8 mouse cellular contexts compared by ENCODE assay signal in the genomic region with DNA sequence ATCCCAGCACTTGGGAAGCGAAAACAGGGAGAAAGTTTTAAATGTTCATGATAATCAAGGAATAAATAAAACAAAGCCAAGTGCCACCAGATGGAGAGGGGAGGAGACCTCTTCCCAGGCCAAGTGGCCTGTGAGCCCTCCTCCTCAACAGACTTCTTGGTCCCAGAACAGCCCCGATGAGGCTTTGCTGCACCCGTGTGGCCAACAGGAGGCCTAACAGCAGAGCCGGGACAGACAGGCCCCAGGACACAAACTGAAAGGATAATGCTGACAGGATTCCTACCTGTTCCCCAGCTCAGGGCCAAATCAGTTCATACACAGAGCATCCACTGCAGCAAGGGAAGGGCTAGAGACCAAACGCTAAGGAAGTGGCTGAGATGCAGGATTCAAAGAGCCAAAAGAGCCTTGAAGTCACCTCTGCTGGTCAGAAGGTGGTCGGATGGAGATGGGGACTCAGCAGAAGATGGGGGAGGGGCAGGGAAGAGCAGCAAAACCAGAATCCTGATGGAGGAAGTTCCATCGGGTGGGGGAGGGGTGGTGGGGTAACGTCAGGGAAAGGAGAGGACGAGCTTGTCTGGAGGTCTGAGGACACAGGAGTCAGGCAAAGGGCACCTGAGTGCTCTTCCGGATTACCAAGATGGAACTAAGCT. TPM values are rescaled to one million over a fixed set of nuclear protein-coding genes. Genes with fewer than 3 reads are reported as not detected.
A peak's percentile ranks its signal among the peaks of the same experiment; 100 is the strongest.
DNase-seq lines count a peak whose midpoint lies in the region; ATAC-seq and TF ChIP-seq lines count a peak whose summit lies in the region.

No protein-coding gene starts in this region.

- H3K27me3 ChIP-seq in heart, embryonic 11.5 days (ENCODE audit: control insufficient read depth, insufficient read depth, low read length) = no peaks in the 10 kb centered on the region
- no peaks in the 10 kb centered on the region for H3K27me3 ChIP-seq in forebrain, embryonic 16.5 days (replicated peaks; ENCODE audit: control insufficient read depth, insufficient read depth, low read length)
- no peaks in the 10 kb centered on the region for H3K27me3 ChIP-seq in hindbrain, embryonic 15.5 days
- no peaks in the 10 kb centered on the region for H3K27me3 ChIP-seq in midbrain, embryonic 11.5 days (ENCODE audit: control insufficient read depth, insufficient read depth, low read length)
- no peaks in the 10 kb centered on the region for H3K27me3 ChIP-seq in stomach, embryonic 16.5 days (ENCODE audit: control insufficient read depth, insufficient read depth, low read length)

- peaks cover 17% of the 10 kb centered on the region for H3K4me1 ChIP-seq in heart, embryonic 11.5 days (ENCODE audit: control insufficient read depth, insufficient read depth, low read length)
- peaks cover 8% of the 10 kb centered on the region; the same call in 1 of the 2 replicates for H3K4me1 ChIP-seq in forebrain, embryonic 16.5 days (replicated peaks; ENCODE audit: control insufficient read depth, insufficient read depth, low read length)
- 0 out of 2 replicates have a peak, but pooled peaks cover 4% of the 10 kb centered on the region for H3K4me1 ChIP-seq in hindbrain, embryonic 15.5 days (replicated peaks)
- H3K4me1 ChIP-seq in midbrain, embryonic 11.5 days (ENCODE audit: control insufficient read depth, insufficient read depth, low read length) = no peaks in the 10 kb centered on the region
- H3K4me1 ChIP-seq in stomach, embryonic 16.5 days (ENCODE audit: control insufficient read depth, insufficient read depth, low read length) = peaks cover 11% of the 10 kb centered on the region; the same call in 1 of the 2 replicates

- WGBS in heart, embryonic 11.5 days (ENCODE audit: insufficient replicate concordance) = 19% methylated on average over 10 of the region's 10 CpGs
- 21% methylated on average over 10 of the region's 10 CpGs for WGBS in forebrain, embryonic 16.5 days
- 27% methylated on average over 10 of the region's 10 CpGs for WGBS in hindbrain, embryonic 15.5 days
- WGBS in midbrain, embryonic 11.5 days = 23% methylated on average over 10 of the region's 10 CpGs
- 31% methylated on average over 10 of the region's 10 CpGs for WGBS in stomach, embryonic 16.5 days

- intact Hi-C loops in left cerebral cortex, adult 2 months (cut with DNase I) = loop anchor here (1.0 to 10.0 kb wide), 3 partner anchors 255 to 713 kb away; no protein-coding TSS in a partner anchor

- no peak overlapping the region for H3K4me3 ChIP-seq in heart, embryonic 11.5 days (ENCODE audit: low read depth, low read length)
- no peak overlapping the region for H3K4me3 ChIP-seq in forebrain, embryonic 16.5 days (replicated peaks; ENCODE audit: low read length)
- H3K4me3 ChIP-seq in hindbrain, embryonic 15.5 days = no peak overlapping the region
- H3K4me3 ChIP-seq in left cerebral cortex, adult 2 months = no peak overlapping the region
- no peak overlapping the region for H3K4me3 ChIP-seq in midbrain, embryonic 11.5 days (ENCODE audit: low read depth, low read length)
- H3K4me3 ChIP-seq in stomach, embryonic 16.5 days (replicated peaks; ENCODE audit: low read length) = no peak overlapping the region

- H3K4me2 ChIP-seq in heart, embryonic 11.5 days = no peak overlapping the region
- H3K4me2 ChIP-seq in forebrain, embryonic 16.5 days (ENCODE audit: low read length) = no peak overlapping the region
- H3K4me2 ChIP-seq in hindbrain, embryonic 15.5 days = no peak overlapping the region
- no peak overlapping the region for H3K4me2 ChIP-seq in midbrain, embryonic 11.5 days
- no peak overlapping the region for H3K4me2 ChIP-seq in stomach, embryonic 16.5 days (ENCODE audit: low read depth, low read length)

- peak; percentile 57 to 79 for DNase-seq in heart, adult 18-20 months
- peak; percentile 46 for DNase-seq in cerebellum, adult 11-12 months
- peak; percentile 61 to 63 for DNase-seq in left cerebral cortex, adult 2 months (ENCODE audit: extremely low spot score in 1 of 2, low spot score in 2 of 2)
- DNase-seq in midbrain, embryonic 11.5 days (ENCODE audit: low spot score, missing footprints) = peak; percentile 89

- TF ChIP-seq CTCF in left cerebral cortex, adult 2 months (IDR thresholded peaks at IDR 0.05) = peak; percentile 89

- peaks cover 16% of the 10 kb centered on the region for H3K36me3 ChIP-seq in heart, embryonic 11.5 days (ENCODE audit: control insufficient read depth, insufficient read depth, low read length)
- H3K36me3 ChIP-seq in forebrain, embryonic 16.5 days (ENCODE audit: control insufficient read depth, insufficient read depth) = no peaks in the 10 kb centered on the region
- H3K36me3 ChIP-seq in hindbrain, embryonic 15.5 days = no peaks in the 10 kb centered on the region
- no peaks in the 10 kb centered on the region for H3K36me3 ChIP-seq in midbrain, embryonic 11.5 days (ENCODE audit: control insufficient read depth, insufficient read depth, low read length)
- H3K36me3 ChIP-seq in stomach, embryonic 16.5 days (ENCODE audit: control insufficient read depth, insufficient read depth, low read length) = peaks cover 13% of the 10 kb centered on the region; the same call in 1 of the 2 replicates

- no peak overlapping the region for H3K9ac ChIP-seq in heart, embryonic 11.5 days (ENCODE audit: low read depth, low read length)
- H3K9ac ChIP-seq in forebrain, embryonic 16.5 days (replicated peaks; ENCODE audit: low read depth, low read length) = no peak overlapping the region; the same call in 1 of the 2 replicates
- H3K9ac ChIP-seq in hindbrain, embryonic 15.5 days = no peak overlapping the region
- H3K9ac ChIP-seq in midbrain, embryonic 11.5 days (ENCODE audit: low read length) = no peak overlapping the region
- H3K9ac ChIP-seq in stomach, embryonic 16.5 days (ENCODE audit: low read length) = peak overlapping the region; percentile 35; the same call in 1 of the 2 replicates

- no peak for ATAC-seq in heart, embryonic 11.5 days (replicated peaks; ENCODE audit: insufficient number of reproducible peaks, low FRiP score, low TSS enrichment)
- peak; percentile 83 for ATAC-seq in forebrain, embryonic 16.5 days
- ATAC-seq in hindbrain, embryonic 15.5 days (ENCODE audit: low FRiP score, low read depth) = peak; percentile 68
- peak; percentile 74 for ATAC-seq in midbrain, embryonic 11.5 days (ENCODE audit: low FRiP score)
- ATAC-seq in stomach, embryonic 16.5 days (ENCODE audit: insufficient read depth, low FRiP score) = no peak; the same call in 1 of the 2 replicates

- H3K27ac ChIP-seq in heart, embryonic 11.5 days (ENCODE audit: low read depth, low read length) = no peak overlapping the region
- H3K27ac ChIP-seq in forebrain, embryonic 16.5 days (ENCODE audit: low read length) = no peak overlapping the region
- H3K27ac ChIP-seq in hindbrain, embryonic 15.5 days (replicated peaks) = no peak overlapping the region
- H3K27ac ChIP-seq in left cerebral cortex, adult 2 months = no peak overlapping the region
- no peak overlapping the region for H3K27ac ChIP-seq in midbrain, embryonic 11.5 days (ENCODE audit: low read depth, low read length)
- no peak overlapping the region for H3K27ac ChIP-seq in stomach, embryonic 16.5 days (ENCODE audit: low read length)

- H3K9me3 ChIP-seq in heart, embryonic 11.5 days (replicated peaks; ENCODE audit: control insufficient read depth, low read length) = no peaks in the 10 kb centered on the region
- H3K9me3 ChIP-seq in forebrain, embryonic 16.5 days (ENCODE audit: control insufficient read depth, low read length) = no peaks in the 10 kb centered on the region
- no peaks in the 10 kb centered on the region for H3K9me3 ChIP-seq in hindbrain, embryonic 15.5 days
- H3K9me3 ChIP-seq in midbrain, embryonic 11.5 days (ENCODE audit: control insufficient read depth, low read length) = no peaks in the 10 kb centered on the region
- no peaks in the 10 kb centered on the region for H3K9me3 ChIP-seq in stomach, embryonic 16.5 days (replicated peaks; ENCODE audit: control insufficient read depth, low read length)

RNA-seq across cellular contexts. Expression of gene Dgki, which starts 51.9 kb away (rescaled TPM):
- total RNA-seq in heart, adult 18-20 months (2021) = under 1 TPM; 0.17 to 0.64 TPM
- polyA plus RNA-seq in heart, embryonic 11.5 days (2014; fragmentation: Nextera tagmentation; extraction: Ambion mirVana) = 1.0 and 1.1 TPM in 2 replicates
- polyA plus RNA-seq in forebrain, embryonic 16.5 days (2015; fragmentation: Nextera tagmentation; extraction: Ambion mirVana) = 9.6 and 10.5 TPM in 2 replicates
- polyA plus RNA-seq in hindbrain, embryonic 15.5 days (2015; fragmentation: Nextera tagmentation; extraction: Ambion mirVana) = 6.7 and 7.0 TPM in 2 replicates
- total RNA-seq in left cerebral cortex, adult 2 months (2021) = 10 to 100 TPM; 90.5 to 91.1 TPM
- polyA plus RNA-seq in midbrain, embryonic 11.5 days (2014; fragmentation: Nextera tagmentation; extraction: Ambion mirVana) = 2.1 TPM in 2 replicates
- polyA plus RNA-seq in stomach, embryonic 16.5 days (2015; fragmentation: Nextera tagmentation; extraction: Ambion mirVana) = 0.82 and 0.94 TPM in 2 replicates

Comparison
In these comparisons a context has a peak if more than half of its experiments do, and no peak if none do; other contexts are left out.
1. ATAC-seq: peak in forebrain, embryonic 16.5 days (single experiment), hindbrain, embryonic 15.5 days (single experiment) and midbrain, embryonic 11.5 days (single experiment); none in heart, embryonic 11.5 days (single experiment) and stomach, embryonic 16.5 days (single experiment).
2. Peak in every context shown above with its lines, with median percentiles within 50 percentile points of each other: DNase-seq.